Mouse (Mus musculus) midbrain, postnatal 0 days (tissue): ENCODE results near the gene Ncoa4. TPM values are rescaled to one million over a fixed set of nuclear protein-coding genes. Genes with fewer than 3 reads are reported as not detected.
A peak's percentile ranks its signal among the peaks of the same experiment; 100 is the strongest.
"Not testable (repeated sequence)": the region's sequence is repeated elsewhere in the genome, so short reads cannot be mapped to it uniquely, and the experiment has no call there.

Experiments used
- ATAC-seq: fragments of 200-750 bp; cut with Nextera tagmentation; 2 replicates; pipeline ENCODE4 v1.8.0; 2017; ENCODE audit warnings: moderate number of reproducible peaks, mild to moderate bottlenecking, moderate TSS enrichment, moderate library complexity; ENCODE audit not compliant: low FRiP score
- DNase-seq: peaks from one replicate; pipeline ENCODE4 v3.0.0-alpha.2; 2015; ENCODE audit warnings: low spot score
- H3K27ac ChIP-seq: fragments of 300-500 bp; sonication (generic); 2 replicates; pipeline ENCODE4 v1.5.1; 2014; ENCODE audit warnings: low read depth, mild to moderate bottlenecking, low read length, mixed read lengths
- H3K27me3 ChIP-seq: fragments of 300-500 bp; sonication (generic); 2 replicates; pipeline ENCODE4 v1.6.1; 2014; ENCODE audit warnings: low read length, control low read depth, mixed read lengths; ENCODE audit not compliant: insufficient read depth
- H3K36me3 ChIP-seq: fragments of 300-500 bp; sonication (generic); 2 replicates; pipeline ENCODE4 v1.6.1; 2014; ENCODE audit warnings: low read length, control low read depth, mixed read lengths; ENCODE audit not compliant: insufficient read depth
- H3K4me1 ChIP-seq: fragments of 300-500 bp; sonication (generic); 2 replicates; pipeline ENCODE4 v1.6.1; 2014; ENCODE audit warnings: mild to moderate bottlenecking, control low read depth, antibody characterized with exemption, low read length, mixed read lengths; ENCODE audit not compliant: insufficient read depth
- H3K4me2 ChIP-seq: fragments of 300-500 bp; sonication (generic); 2 replicates; pipeline ENCODE4 v1.6.1; 2014; ENCODE audit warnings: low read depth, mild to moderate bottlenecking, low read length, mixed read lengths; ENCODE audit not compliant: poor library complexity, severe bottlenecking
- H3K4me3 ChIP-seq: fragments of 300-500 bp; sonication (generic); 2 replicates; pipeline ENCODE4 v1.5.1; 2014; ENCODE audit warnings: low read depth, mild to moderate bottlenecking, low read length, moderate library complexity
- H3K9ac ChIP-seq: fragments of 300-500 bp; sonication (generic); replicated peaks from 2 replicates; pipeline ENCODE4 v1.6.1; 2014; ENCODE audit warnings: mild to moderate bottlenecking, low read length, moderate library complexity, mixed read lengths; ENCODE audit not compliant: poor library complexity, severe bottlenecking
- H3K9me3 ChIP-seq: fragments of 300-500 bp; sonication (generic); 2 replicates; pipeline ENCODE4 v1.6.1; 2016; ENCODE audit warnings: low read length, control low read depth
- CTCF ChIP-seq: IDR thresholded peaks from 2 replicates; pipeline ENCODE4 v1.5.1; 2016; ENCODE audit warnings: antibody characterized with exemption, mild to moderate bottlenecking
- WGBS: fragments of 180-500 bp; shearing (Covaris S2); extraction: QIAGEN DNeasy Blood & Tissue Kit; methylation state at CpG from one replicate; pipeline ENCODE4 v1.1.7; 2014; 5-methylcytosine and 5-hydroxymethylcytosine counted together
- polyA plus RNA-seq: library from polyadenylated mRNA; unstranded; fragments of >200 nt; fragmentation: Nextera tagmentation; extraction: Ambion mirVana; gene quantifications from 2 replicates; pipeline ENCODE4 v1.2.1, GENCODE M21; 2015
- total RNA-seq: library from RNA; depleted of rRNA; stranded (reverse); fragments of >200 nt; gene quantifications from 2 replicates; pipeline ENCODE4 v1.2.3, GENCODE M21; 2014

Gene Ncoa4
- total and polyA plus RNA-seq, 2 experiments from 2014 or later = 80.1 to 151 TPM

GRCm38 (mm10) chr14:32180861-32181260, 21.2 kb downstream of the Ncoa4 start:
- H3K4me3 ChIP-seq = no peak overlapping the region
- no peaks in the 10 kb centered on the region for H3K9me3 ChIP-seq
- no peak for TF ChIP-seq CTCF
- H3K4me1 ChIP-seq = no peaks in the 10 kb centered on the region
- H3K9ac ChIP-seq = no peak overlapping the region
- WGBS = 90% methylated on average over 6 of the region's 6 CpGs
- ATAC-seq = no peak
- H3K4me2 ChIP-seq = no peak overlapping the region
- no peak for DNase-seq
- no peaks in the 10 kb centered on the region for H3K27me3 ChIP-seq
- H3K27ac ChIP-seq = no peak overlapping the region
- H3K36me3 ChIP-seq = peaks cover 28% of the 10 kb centered on the region

GRCm38 (mm10) chr14:32183846-32184245, 24.2 kb downstream of the Ncoa4 start:
- H3K4me2 ChIP-seq = no peak overlapping the region
- H3K27ac ChIP-seq = no peak overlapping the region
- H3K9ac ChIP-seq = no peak overlapping the region
- no peaks in the 10 kb centered on the region for H3K27me3 ChIP-seq
- ATAC-seq (no peak), DNase-seq (no peak)
- H3K4me1 ChIP-seq = no peaks in the 10 kb centered on the region
- WGBS = 97% methylated on average over 4 of the region's 4 CpGs
- no peaks in the 10 kb centered on the region for H3K9me3 ChIP-seq
- no peak overlapping the region for H3K4me3 ChIP-seq
- no peak for TF ChIP-seq CTCF
- H3K36me3 ChIP-seq = peaks cover 44% of the 10 kb centered on the region

- Histone ChIP-seq H3K4me3 (no peak overlapping the region), H3K4me2 (no peak overlapping the region), H3K27me3 (no peaks in the 10 kb centered on the region), H3K27ac (no peak overlapping the region), H3K9ac (no peak overlapping the region), H3K9me3 (no peaks in the 10 kb centered on the region), H3K36me3 (peaks cover 30% of the 10 kb centered on the region), H3K4me1 (no peaks in the 10 kb centered on the region)
- DNase-seq (no peak), ATAC-seq (no peak)
- 96% methylated on average over 6 of the region's 6 CpGs for WGBS
- TF ChIP-seq CTCF = no peak
Observed at GRCm38 (mm10) chr14:32190627-32191391, 31.1 kb downstream of the Ncoa4 start.

GRCm38 (mm10) chr14:32191926-32192325, 32.3 kb downstream of the Ncoa4 start:
- no peak for ATAC-seq
- no peak for DNase-seq
- Histone ChIP-seq H3K9ac (no peak overlapping the region), H3K27me3 (no peaks in the 10 kb centered on the region), H3K36me3 (peaks cover 26% of the 10 kb centered on the region), H3K27ac (no peak overlapping the region), H3K4me2 (no peak overlapping the region), H3K9me3 (no peaks in the 10 kb centered on the region), H3K4me1 (no peaks in the 10 kb centered on the region), H3K4me3 (no peak overlapping the region)
- TF ChIP-seq CTCF = no peak
- whole genome bisulfite sequencing = 97% methylated on average over 5 of the region's 5 CpGs

- ATAC-seq (no peak), DNase-seq (peak; percentile 76)
- Histone ChIP-seq H3K36me3 (peaks cover 27% of the 10 kb centered on the region), H3K9me3 (no peaks in the 10 kb centered on the region), H3K27me3 (no peaks in the 10 kb centered on the region), H3K4me2 (no peak overlapping the region), H3K27ac (no peak overlapping the region), H3K4me1 (no peaks in the 10 kb centered on the region), H3K4me3 (no peak overlapping the region), H3K9ac (no peak overlapping the region)
- WGBS = 50% methylated on average over 3 of the region's 3 CpGs
- peak; percentile 78 for TF ChIP-seq CTCF
Observed at GRCm38 (mm10) chr14:32192437-32192836, 32.8 kb downstream of the Ncoa4 start.

- not testable (repeated sequence) for H3K27me3 ChIP-seq, H3K9me3 ChIP-seq, H3K27ac ChIP-seq, ATAC-seq, H3K4me1 ChIP-seq, H3K4me3 ChIP-seq, DNase-seq, H3K9ac ChIP-seq, H3K4me2 ChIP-seq
- peaks cover 27% of the 10 kb centered on the region for H3K36me3 ChIP-seq
- 81% methylated on average over 5 of the region's 5 CpGs for WGBS
- TF ChIP-seq CTCF = peak; percentile 36
Observed at GRCm38 (mm10) chr14:32193557-32193956, 33.9 kb downstream of the Ncoa4 start.
